Mouse (Mus musculus) heart, embryonic 10.5 days (tissue): ENCODE results near the gene Evi5l. TPM values are rescaled to one million over a fixed set of nuclear protein-coding genes. Genes with fewer than 3 reads are reported as not detected.

Source experiments
- DNase-seq: peaks from one replicate; pipeline ENCODE4 v3.0.0-alpha.2; 2017; ENCODE audit warnings: low spot score
- H3K27ac ChIP-seq: fragments of 300-500 bp; sonication (generic); 2 replicates; pipeline ENCODE4 v1.5.1; 2016; ENCODE audit warnings: mild to moderate bottlenecking
- H3K27me3 ChIP-seq: fragments of 300-500 bp; sonication (generic); 2 replicates; pipeline ENCODE4 v1.6.1; 2016; ENCODE audit warnings: mild to moderate bottlenecking; ENCODE audit not compliant: poor library complexity, insufficient read depth, severe bottlenecking
- H3K36me3 ChIP-seq: fragments of 300-500 bp; sonication (generic); 2 replicates; pipeline ENCODE4 v1.6.1; 2016; ENCODE audit warnings: mild to moderate bottlenecking, moderate library complexity
- H3K4me1 ChIP-seq: fragments of 300-500 bp; sonication (generic); 2 replicates; pipeline ENCODE4 v1.6.1; 2016; ENCODE audit warnings: mild to moderate bottlenecking
- H3K4me3 ChIP-seq: fragments of 300-500 bp; sonication (generic); 2 replicates; pipeline ENCODE4 v1.5.1; 2016; ENCODE audit warnings: mild to moderate bottlenecking, moderate library complexity
- H3K9me3 ChIP-seq: fragments of 300-500 bp; sonication (generic); 2 replicates; pipeline ENCODE4 v1.6.1; 2016; ENCODE audit warnings: mild to moderate bottlenecking, moderate library complexity
- WGBS: fragments of 180-500 bp; shearing (Covaris S2); methylation state at CpG from one replicate; pipeline ENCODE4 v1.1.7; 2016; 5-methylcytosine and 5-hydroxymethylcytosine counted together
- polyA plus RNA-seq: library from polyadenylated mRNA; unstranded; fragments of >200 nt; fragmentation: Nextera tagmentation; extraction: Ambion mirVana; gene quantifications from 2 replicates; pipeline ENCODE4 v1.2.1, GENCODE M21; 2016

The Evi5l gene
- polyA plus RNA-seq, 1 experiment from 2014 or later = 16.1 TPM

- Histone ChIP-seq H3K27me3 (peaks cover 90% of the 10 kb centered on the region), H3K27ac (peak overlapping the region; percentile 64; the same call in 1 of the 2 replicates), H3K4me3 (peak overlapping the region; percentile 57), H3K9me3 (no peaks in the 10 kb centered on the region), H3K36me3 (no peaks in the 10 kb centered on the region), H3K4me1 (peaks cover 37% of the 10 kb centered on the region)
- WGBS = under 1% methylated on average over 24 of the region's 25 CpGs
- no peak for DNase-seq
These were observed 46.4 kb downstream of the Evi5l start for GRCm38 (mm10) chr8:4212809-4213209.

- H3K36me3 ChIP-seq = no peaks in the 10 kb centered on the region
- peak overlapping the region; percentile 57 for H3K4me3 ChIP-seq
- WGBS = 1% methylated on average over 18 of the region's 18 CpGs
- no peaks in the 10 kb centered on the region for H3K9me3 ChIP-seq
- peaks cover 37% of the 10 kb centered on the region for H3K4me1 ChIP-seq
- H3K27me3 ChIP-seq = peaks cover 90% of the 10 kb centered on the region
- no peak for DNase-seq
- peak overlapping the region; percentile 64 for H3K27ac ChIP-seq
These were observed 47.0 kb downstream of the Evi5l start for GRCm38 (mm10) chr8:4213210-4214005.

- peak overlapping the region; percentile 57 for H3K4me3 ChIP-seq
- DNase-seq = peak; percentile 86
- H3K36me3 ChIP-seq = no peaks in the 10 kb centered on the region
- peak overlapping the region; percentile 64 for H3K27ac ChIP-seq
- peaks cover 90% of the 10 kb centered on the region for H3K27me3 ChIP-seq
- WGBS = 5% methylated on average over 33 of the region's 33 CpGs
- peaks cover 37% of the 10 kb centered on the region for H3K4me1 ChIP-seq
- H3K9me3 ChIP-seq = no peaks in the 10 kb centered on the region
These were observed 47.9 kb downstream of the Evi5l start for GRCm38 (mm10) chr8:4214006-4214980.

- Histone ChIP-seq H3K36me3 (no peaks in the 10 kb centered on the region), H3K4me3 (peak overlapping the region; percentile 65), H3K27me3 (peaks cover 82% of the 10 kb centered on the region), H3K9me3 (no peaks in the 10 kb centered on the region), H3K4me1 (peaks cover 37% of the 10 kb centered on the region), H3K27ac (peak overlapping the region; percentile 48; the same call in 1 of the 2 replicates)
- WGBS = 7% methylated on average over 18 of the region's 18 CpGs
- DNase-seq = no peak
These were observed 49.9 kb downstream of the Evi5l start for GRCm38 (mm10) chr8:4216296-4216695.

GRCm38 (mm10) chr8:4216791-4217621 is 50.6 kb downstream of the Evi5l start, which contains the start of gene Prr36:
TSS of gene Prr36 (minus strand) at chr8:4217459.
- Histone ChIP-seq H3K27me3 (peaks cover 75% of the 10 kb centered on the region), H3K27ac (peak within 1 kb of the TSS; percentile 48), H3K36me3 (no peaks in the 10 kb centered on the region), H3K4me1 (peaks cover 37% of the 10 kb centered on the region), H3K9me3 (no peaks in the 10 kb centered on the region), H3K4me3 (peak within 1 kb of the TSS; percentile 65)
- WGBS = 3% methylated on average over 44 of the region's 44 CpGs
- no peak for DNase-seq

GRCm38 (mm10) chr8:4219617-4220016 is 53.2 kb downstream of the Evi5l start:
- Histone ChIP-seq H3K27ac (no peak overlapping the region), H3K4me3 (no peak overlapping the region), H3K27me3 (peaks cover 64% of the 10 kb centered on the region), H3K9me3 (no peaks in the 10 kb centered on the region), H3K36me3 (no peaks in the 10 kb centered on the region), H3K4me1 (peaks cover 16% of the 10 kb centered on the region)
- WGBS = 85% methylated on average over 3 of the region's 3 CpGs
- DNase-seq = no peak

- no peak for DNase-seq
- Histone ChIP-seq H3K9me3 (no peaks in the 10 kb centered on the region), H3K36me3 (no peaks in the 10 kb centered on the region), H3K27me3 (peaks cover 61% of the 10 kb centered on the region), H3K27ac (no peak overlapping the region), H3K4me1 (peaks cover 12% of the 10 kb centered on the region), H3K4me3 (no peak overlapping the region)
These were observed 55.7 kb downstream of the Evi5l start for GRCm38 (mm10) chr8:4222059-4222458.

GRCm38 (mm10) chr8:4226323-4226722 is 60.0 kb downstream of the Evi5l start:
- 9% methylated on average over 4 of the region's 4 CpGs for WGBS
- Histone ChIP-seq H3K4me3 (peak overlapping the region; percentile 50), H3K36me3 (no peaks in the 10 kb centered on the region), H3K27ac (no peak overlapping the region), H3K9me3 (no peaks in the 10 kb centered on the region), H3K27me3 (peaks cover 57% of the 10 kb centered on the region), H3K4me1 (peaks cover 9% of the 10 kb centered on the region)
- no peak for DNase-seq

- DNase-seq = no peak
- Histone ChIP-seq H3K36me3 (no peaks in the 10 kb centered on the region), H3K27ac (no peak within 1 kb of the TSS), H3K4me1 (peaks cover 9% of the 10 kb centered on the region), H3K27me3 (peaks cover 57% of the 10 kb centered on the region), H3K9me3 (no peaks in the 10 kb centered on the region), H3K4me3 (peak within 1 kb of the TSS; percentile 50)
- 4% methylated on average over 33 of the region's 33 CpGs for WGBS
These were observed 60.5 kb downstream of the Evi5l start, which contains the start of gene Lrrc8e for GRCm38 (mm10) chr8:4226739-4227347. TSS of gene Lrrc8e (plus strand) at chr8:4226827.

- Histone ChIP-seq H3K36me3 (no peaks in the 10 kb centered on the region), H3K4me3 (no peak overlapping the region), H3K27me3 (peaks cover 57% of the 10 kb centered on the region), H3K9me3 (no peaks in the 10 kb centered on the region), H3K4me1 (peaks cover 9% of the 10 kb centered on the region), H3K27ac (no peak overlapping the region)
- 83% methylated on average over 4 of the region's 4 CpGs for WGBS
- DNase-seq = no peak
These were observed 61.6 kb downstream of the Evi5l start for GRCm38 (mm10) chr8:4227919-4228318.

- WGBS = 71% methylated on average over 5 of the region's 5 CpGs
- H3K4me1 ChIP-seq = peaks cover 9% of the 10 kb centered on the region
- no peak overlapping the region for H3K27ac ChIP-seq
- H3K4me3 ChIP-seq = no peak overlapping the region
- H3K36me3 ChIP-seq = no peaks in the 10 kb centered on the region
- H3K27me3 ChIP-seq = peaks cover 52% of the 10 kb centered on the region
- H3K9me3 ChIP-seq = no peaks in the 10 kb centered on the region
- no peak for DNase-seq
These were observed 63.4 kb downstream of the Evi5l start for GRCm38 (mm10) chr8:4229784-4230183.
